Mouse (Mus musculus): Measurements from ENCODE around the gene Gm9803.

- TF ChIP-seq EP300 (IDR thresholded peaks at IDR 0.05; ENCODE audit: low read depth), result no peak
- TF ChIP-seq CTCF (IDR thresholded peaks at IDR 0.05; ENCODE audit: low read depth), result no peak
Observed at GRCm38 (mm10) chr10:43502599-43502998, 21.3 kb upstream of the Gm9803 start.
